Mouse (Mus musculus) limb, embryonic 11.5 days (tissue): ENCODE data around the gene C1ql4. TPM values are rescaled to one million over a fixed set of nuclear protein-coding genes. Genes with fewer than 3 reads are reported as not detected.
A peak's percentile ranks its signal among the peaks of the same experiment; 100 is the strongest.

ENCODE experiments used
- ATAC-seq: fragments of 200-750 bp; cut with Nextera tagmentation; 2 replicates; pipeline ENCODE4 v1.8.0; 2017; ENCODE audit warnings: low read depth; ENCODE audit not compliant: insufficient number of reproducible peaks, low FRiP score, low TSS enrichment
- DNase-seq: peaks from one replicate; pipeline ENCODE4 v3.0.0-alpha.2; 2015; ENCODE audit warnings: low spot score
- H3K27ac ChIP-seq: fragments of 300-500 bp; sonication (generic); replicated peaks from 2 replicates; pipeline ENCODE4 v1.5.1; 2014; ENCODE audit warnings: low read depth, mild to moderate bottlenecking, low read length
- H3K27me3 ChIP-seq: fragments of 300-500 bp; sonication (generic); 2 replicates; pipeline ENCODE4 v1.6.1; 2014; ENCODE audit warnings: mild to moderate bottlenecking, low read length, mixed read lengths; ENCODE audit not compliant: control insufficient read depth, insufficient read depth
- H3K36me3 ChIP-seq: fragments of 300-500 bp; sonication (generic); 2 replicates; pipeline ENCODE4 v1.6.1; 2014; ENCODE audit warnings: mild to moderate bottlenecking, low read length, moderate library complexity, mixed read lengths; ENCODE audit not compliant: control insufficient read depth, insufficient read depth
- H3K4me1 ChIP-seq: fragments of 300-500 bp; sonication (generic); 2 replicates; pipeline ENCODE4 v1.6.1; 2014; ENCODE audit warnings: low read length, mixed read lengths; ENCODE audit not compliant: control insufficient read depth, insufficient read depth
- H3K4me2 ChIP-seq: fragments of 300-500 bp; sonication (generic); 2 replicates; pipeline ENCODE4 v1.6.1; 2014; ENCODE audit warnings: low read depth, mild to moderate bottlenecking, moderate library complexity; ENCODE audit not compliant: severe bottlenecking
- H3K4me3 ChIP-seq: fragments of 300-500 bp; sonication (generic); 2 replicates; pipeline ENCODE4 v1.5.1; 2014; ENCODE audit warnings: low read depth, low read length
- H3K9ac ChIP-seq: fragments of 300-500 bp; sonication (generic); 2 replicates; pipeline ENCODE4 v1.6.1; 2014; ENCODE audit warnings: mild to moderate bottlenecking, low read length
- H3K9me3 ChIP-seq: fragments of 300-500 bp; sonication (generic); 2 replicates; pipeline ENCODE4 v1.6.1; 2016; ENCODE audit warnings: low read length; ENCODE audit not compliant: control insufficient read depth
- WGBS: fragments of 180-500 bp; shearing (Covaris S2); extraction: QIAGEN DNeasy Blood & Tissue Kit; methylation state at CpG from one replicate; pipeline ENCODE4 v1.1.7; 2014; 5-methylcytosine and 5-hydroxymethylcytosine counted together
- polyA plus RNA-seq: library from polyadenylated mRNA; unstranded; fragments of >200 nt; fragmentation: Nextera tagmentation; extraction: Ambion mirVana; gene quantifications from 2 replicates; pipeline ENCODE4 v1.2.1, GENCODE M21; 2014

C1ql4 gene
- polyA plus RNA-seq, 1 experiment from 2014 or later, result not detected

GRCm38 (mm10) chr15:99096061-99096793 lies 8.6 kb upstream of the C1ql4 start:
- Histone ChIP-seq H3K4me3 (peak overlapping the region; percentile 32), H3K27me3 (peaks cover 80% of the 10 kb centered on the region), H3K9me3 (no peaks in the 10 kb centered on the region), H3K27ac (no peak overlapping the region), H3K9ac (peak overlapping the region; percentile 48; the same call in 1 of the 2 replicates), H3K36me3 (no peaks in the 10 kb centered on the region), H3K4me2 (peak overlapping the region; percentile 57), H3K4me1 (peaks cover 34% of the 10 kb centered on the region)
- WGBS, result 2% methylated on average over 24 of the region's 24 CpGs
- DNase-seq, result no peak
- ATAC-seq, result no peak

DNA sequence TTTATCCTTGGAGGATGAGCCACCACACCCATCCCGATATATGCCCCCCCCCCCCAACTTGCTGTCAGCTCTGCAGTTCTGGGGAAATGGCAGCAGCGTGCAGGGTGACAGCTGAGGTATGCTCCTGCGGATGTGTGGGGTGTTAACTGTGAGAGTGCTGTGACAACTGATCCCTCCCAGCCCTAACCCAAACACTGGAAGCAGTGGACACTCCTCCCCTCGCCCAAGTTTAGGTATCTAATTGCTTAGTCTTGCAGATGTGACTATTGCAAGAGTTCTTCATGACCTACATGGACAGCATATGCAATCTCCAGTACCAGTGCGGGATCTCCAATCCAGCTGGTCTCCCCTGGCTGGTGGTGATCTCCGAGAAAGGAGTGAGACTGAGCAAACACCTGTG lies 7.7 kb upstream of the C1ql4 start:
- ATAC-seq (no peak), DNase-seq (no peak)
- Histone ChIP-seq H3K36me3 (no peaks in the 10 kb centered on the region), H3K27ac (no peak overlapping the region), H3K4me2 (no peak overlapping the region), H3K4me3 (no peak overlapping the region), H3K9me3 (no peaks in the 10 kb centered on the region), H3K27me3 (peaks cover 87% of the 10 kb centered on the region), H3K9ac (no peak overlapping the region), H3K4me1 (peaks cover 34% of the 10 kb centered on the region)
- WGBS, result 3% methylated on average over 6 of the region's 6 CpGs

- H3K27me3 ChIP-seq, result peaks cover 94% of the 10 kb centered on the region
- peaks cover 34% of the 10 kb centered on the region for H3K4me1 ChIP-seq
- H3K9me3 ChIP-seq, result no peaks in the 10 kb centered on the region
- H3K4me2 ChIP-seq, result no peak overlapping the region
- ATAC-seq, result no peak
- DNase-seq, result peak; percentile 56
- H3K36me3 ChIP-seq, result no peaks in the 10 kb centered on the region
- no peak overlapping the region for H3K4me3 ChIP-seq
- under 1% methylated on average over 27 of the region's 27 CpGs for WGBS
- no peak overlapping the region for H3K9ac ChIP-seq
- H3K27ac ChIP-seq, result no peak overlapping the region
These were observed 7.1 kb upstream of the C1ql4 start for GRCm38 (mm10) chr15:99094631-99095270.

DNA sequence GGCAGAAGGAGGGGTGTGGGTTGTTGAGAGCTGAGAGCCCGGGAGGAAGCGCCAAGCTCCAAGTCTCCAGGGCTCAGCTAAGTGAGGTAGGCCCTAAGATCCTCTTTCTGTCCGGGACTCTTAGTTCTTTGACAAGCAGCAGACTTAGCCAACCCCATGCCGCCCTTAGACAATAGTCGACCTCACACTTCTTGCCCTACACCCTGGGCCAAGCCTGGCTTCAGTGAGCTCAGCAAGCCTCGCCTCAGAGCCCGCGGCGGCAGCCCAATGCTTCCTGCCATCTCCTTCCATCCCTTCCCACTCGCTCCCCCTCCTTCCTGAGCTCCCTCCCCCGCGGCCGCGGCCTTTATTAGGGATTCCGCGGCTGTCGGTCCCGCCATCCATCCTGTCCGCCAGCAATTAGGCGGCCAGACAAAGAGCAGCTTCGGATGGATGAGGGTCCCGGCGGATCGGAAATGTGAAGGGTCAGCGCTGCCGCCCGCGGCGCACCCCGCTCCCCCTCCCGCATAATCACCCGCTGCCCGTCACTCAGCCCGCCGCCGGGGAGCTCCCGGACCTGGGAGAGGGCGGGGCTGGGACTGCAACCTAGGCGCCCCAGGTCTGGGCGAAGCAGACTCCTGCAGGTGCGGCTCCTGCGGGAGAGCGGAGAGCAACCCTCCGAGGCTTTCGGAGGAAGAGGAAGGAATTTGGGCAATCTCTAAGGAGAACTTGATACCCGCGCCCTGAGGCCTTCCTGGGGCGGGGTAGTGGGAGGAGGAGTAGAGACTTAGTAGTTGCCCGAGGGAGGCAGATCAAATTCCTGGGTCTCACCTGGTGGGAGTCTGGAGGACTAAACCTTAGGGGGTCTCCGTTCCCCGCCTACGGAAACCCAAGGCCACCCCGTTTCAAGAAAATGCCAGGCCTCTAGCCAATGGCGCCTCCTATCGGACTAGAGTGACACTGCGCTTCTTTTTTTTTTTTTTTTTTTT lies 6.0 kb upstream of the C1ql4 start:
- no peaks in the 10 kb centered on the region for H3K36me3 ChIP-seq
- ATAC-seq (0 out of 2 replicates have a peak, but pooled peaks have one; percentile 45), DNase-seq (peak; percentile 68)
- no peaks in the 10 kb centered on the region for H3K9me3 ChIP-seq
- peak overlapping the region; percentile 45; the same call in 1 of the 2 replicates for H3K9ac ChIP-seq
- WGBS, result under 1% methylated on average over 56 of the region's 56 CpGs
- H3K4me3 ChIP-seq, result peak overlapping the region; percentile 33
- H3K27ac ChIP-seq, result no peak overlapping the region
- H3K4me1 ChIP-seq, result peaks cover 30% of the 10 kb centered on the region
- peaks cover 98% of the 10 kb centered on the region for H3K27me3 ChIP-seq
- peak overlapping the region; percentile 75 for H3K4me2 ChIP-seq

DNA sequence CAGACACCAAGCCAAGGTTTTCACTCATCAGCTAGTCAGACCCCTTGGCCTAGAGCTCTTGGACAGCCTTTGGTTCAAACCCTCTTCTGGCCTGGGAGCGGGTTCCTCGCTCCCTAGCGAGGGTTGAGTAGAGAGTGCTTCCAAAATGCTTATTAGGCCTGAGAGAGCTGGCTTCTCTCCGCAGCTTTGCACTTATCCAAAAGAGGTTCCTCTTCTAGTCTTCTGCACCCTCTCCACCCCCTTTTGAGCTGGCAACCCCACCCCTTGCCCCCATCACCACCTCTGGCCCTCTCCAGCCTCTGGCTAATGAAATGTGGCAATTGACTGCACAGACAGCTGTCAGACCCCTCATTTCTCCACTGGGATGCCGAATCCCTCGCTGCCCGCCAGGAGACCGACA lies 5.3 kb upstream of the C1ql4 start, which contains the start of gene Dnajc22:
Gene Dnajc22 (plus strand): TSS at position 301 of the 400 bp plus-strand sequence.
- Histone ChIP-seq H3K27ac (no peak within 1 kb of the TSS), H3K4me3 (peak within 1 kb of the TSS; percentile 33)
- 10% methylated on average over 8 of the region's 8 CpGs for WGBS

GRCm38 (mm10) chr15:99089069-99089468 lies 1.5 kb upstream of the C1ql4 start:
- no peak for DNase-seq
- Histone ChIP-seq H3K4me1 (peaks cover 9% of the 10 kb centered on the region), H3K9me3 (no peaks in the 10 kb centered on the region), H3K27ac (no peak overlapping the region), H3K27me3 (peaks cover 94% of the 10 kb centered on the region), H3K36me3 (no peaks in the 10 kb centered on the region), H3K4me3 (no peak overlapping the region), H3K4me2 (no peak overlapping the region; the same call in 1 of the 2 replicates), H3K9ac (no peak overlapping the region)
- no peak for ATAC-seq
- WGBS, result 7% methylated on average over 14 of the region's 14 CpGs

More for the DNA sequence above, 5.3 kb upstream of the C1ql4 start, which contains the start of gene Dnajc22:
- ATAC-seq (no peak), DNase-seq (no peak)
- H3K9ac ChIP-seq, result peak within 1 kb of the TSS; percentile 45; the same call in 1 of the 2 replicates
- H3K36me3 ChIP-seq, result no peaks in the 10 kb centered on the region
- peaks cover 98% of the 10 kb centered on the region for H3K27me3 ChIP-seq
- no peaks in the 10 kb centered on the region for H3K9me3 ChIP-seq
- peak within 1 kb of the TSS; percentile 75 for H3K4me2 ChIP-seq
- H3K4me1 ChIP-seq, result peaks cover 25% of the 10 kb centered on the region

DNA sequence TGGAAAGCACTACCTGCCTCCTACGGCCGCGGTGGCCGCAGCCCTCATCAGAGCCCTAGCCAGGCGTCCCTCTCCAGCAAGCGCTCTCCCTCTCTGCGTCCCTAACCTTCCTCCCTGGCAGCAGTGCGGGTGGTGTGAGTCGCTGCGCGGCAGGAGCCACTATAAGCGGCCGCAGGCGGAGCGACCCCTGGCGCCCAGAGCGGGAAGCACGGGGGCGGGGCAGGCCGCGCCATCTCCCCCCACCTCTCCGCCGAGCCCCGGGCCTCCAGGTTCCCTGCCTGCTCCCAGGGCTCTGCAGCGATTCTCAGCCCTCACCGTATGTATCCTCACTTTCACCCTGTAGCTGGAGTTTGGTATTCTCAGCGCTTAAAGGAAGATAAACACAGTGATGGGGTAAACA lies 675 bp upstream of the C1ql4 start:
- H3K36me3 ChIP-seq, result 0 out of 2 replicates have a peak, but pooled peaks cover 2% of the 10 kb centered on the region
- under 1% methylated on average over 25 of the region's 27 CpGs for WGBS
- H3K27me3 ChIP-seq, result peaks cover 90% of the 10 kb centered on the region
- DNase-seq (peak; percentile 91), ATAC-seq (no peak)
- H3K4me1 ChIP-seq, result peaks cover 6% of the 10 kb centered on the region
- peak overlapping the region; percentile 24 for H3K4me2 ChIP-seq
- no peak overlapping the region for H3K9ac ChIP-seq
- no peaks in the 10 kb centered on the region for H3K9me3 ChIP-seq
- no peak overlapping the region for H3K27ac ChIP-seq
- peak overlapping the region; percentile 5; the same call in 1 of the 2 replicates for H3K4me3 ChIP-seq

DNA sequence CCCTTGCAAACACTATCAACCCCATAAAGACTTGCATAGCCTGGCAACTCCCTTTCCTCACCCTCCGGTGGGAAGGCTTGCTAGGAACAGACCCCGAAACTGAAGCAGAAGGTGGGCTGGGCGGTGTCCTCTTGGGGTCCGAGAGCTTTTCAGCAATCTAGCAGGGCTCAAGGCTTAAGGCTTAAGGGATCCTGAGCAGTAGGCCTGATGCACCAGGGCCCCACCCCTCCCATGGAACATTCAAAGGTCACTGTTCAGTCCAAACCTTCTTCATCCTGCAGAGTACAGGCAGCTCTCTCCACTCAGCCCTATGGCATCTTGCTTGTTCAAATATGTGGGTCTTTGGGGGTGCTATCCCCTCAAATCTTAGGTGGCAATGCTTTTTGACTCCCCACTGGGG lies 1.6 kb downstream of the C1ql4 start:
- Histone ChIP-seq H3K9me3 (no peaks in the 10 kb centered on the region), H3K36me3 (peaks cover 15% of the 10 kb centered on the region), H3K9ac (no peak overlapping the region), H3K4me1 (peaks cover 4% of the 10 kb centered on the region; the same call in 1 of the 2 replicates), H3K4me2 (no peak overlapping the region), H3K4me3 (no peak overlapping the region), H3K27me3 (peaks cover 68% of the 10 kb centered on the region), H3K27ac (no peak overlapping the region)
- DNase-seq (no peak), ATAC-seq (no peak)
- 57% methylated on average over 4 of the region's 4 CpGs for WGBS
